Mouse (Mus musculus) heart, postnatal 10 days (tissue): ENCODE measurements at regions not wholly inside any gene's neighbourhood (a gene's known extent, or its start where the extent isn't known, plus 50 kb on each side); places are given as distances from the start of the nearest gene placed in this dataset.

Experiments used
- DNase-seq, 2 experiments: peaks; one replicate each; pipeline ENCODE4 v3.0.0; 2021
- intact Hi-C: fragments of 180-260 bp; cut with DNase I; formaldehyde crosslinking; loops from one replicate; pipeline ENCODE4 v1.15.1; 2025

DNA sequence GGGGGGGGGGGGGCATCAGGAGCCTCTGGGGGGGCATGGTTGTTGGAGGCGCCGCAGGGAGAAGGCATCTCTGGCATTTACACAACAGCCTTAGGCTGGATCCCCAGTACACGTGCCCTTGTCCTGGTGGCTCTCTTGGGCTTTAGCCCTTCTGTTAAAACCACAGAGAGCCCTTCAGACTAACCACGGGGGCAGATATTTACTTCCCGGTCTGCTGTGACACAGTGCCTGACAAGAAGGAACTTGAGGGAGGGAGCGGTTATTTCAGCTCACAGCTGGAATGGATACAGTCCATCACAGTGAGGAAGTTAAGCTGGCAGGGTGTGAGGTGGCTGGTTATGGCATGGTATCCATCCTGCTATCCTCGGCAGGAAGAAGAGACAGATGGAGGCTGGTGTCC, 71.0 kb upstream of the Gm11733 start:
- DNase-seq = no peak
- intact Hi-C loops = no loop called here

DNA sequence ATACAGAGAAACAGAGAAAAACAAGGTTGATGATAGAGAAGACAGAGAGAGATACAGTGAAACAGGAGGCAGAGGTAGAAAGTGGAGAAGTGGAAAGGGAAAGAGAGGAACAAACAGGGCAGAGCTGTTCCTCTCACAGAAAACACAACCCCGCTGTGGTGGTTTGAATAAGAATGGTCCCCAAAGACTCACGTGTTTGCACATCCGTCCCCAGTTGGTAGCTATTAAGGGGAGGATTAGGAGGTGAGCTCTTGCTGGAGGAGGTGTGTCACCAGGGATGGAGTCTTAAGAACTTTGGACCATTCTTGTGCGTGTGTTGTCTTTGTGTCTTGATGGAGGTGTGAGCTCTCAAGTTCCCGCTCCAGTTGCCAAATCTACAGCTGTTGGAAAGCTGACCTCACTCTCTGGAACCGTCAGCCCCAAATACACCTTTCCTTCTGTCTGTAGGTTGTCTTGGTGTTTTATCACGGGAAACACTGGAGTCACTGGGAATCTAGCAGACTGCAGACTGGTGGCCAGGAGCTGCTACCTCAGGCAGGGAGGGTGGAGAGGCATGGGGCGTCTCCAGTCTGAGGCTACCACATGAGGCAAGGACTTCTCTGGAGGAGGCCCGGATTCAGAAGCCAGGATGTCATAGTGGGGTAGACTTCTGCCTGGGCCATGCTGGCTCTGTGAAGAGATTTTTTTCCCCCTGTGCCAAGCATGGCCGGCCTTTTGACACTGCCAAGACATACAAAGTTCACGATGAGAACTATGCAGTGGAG, 70.0 kb upstream of the Gm11733 start:
- intact Hi-C loops = no loop called here
- no peak for DNase-seq

DNA sequence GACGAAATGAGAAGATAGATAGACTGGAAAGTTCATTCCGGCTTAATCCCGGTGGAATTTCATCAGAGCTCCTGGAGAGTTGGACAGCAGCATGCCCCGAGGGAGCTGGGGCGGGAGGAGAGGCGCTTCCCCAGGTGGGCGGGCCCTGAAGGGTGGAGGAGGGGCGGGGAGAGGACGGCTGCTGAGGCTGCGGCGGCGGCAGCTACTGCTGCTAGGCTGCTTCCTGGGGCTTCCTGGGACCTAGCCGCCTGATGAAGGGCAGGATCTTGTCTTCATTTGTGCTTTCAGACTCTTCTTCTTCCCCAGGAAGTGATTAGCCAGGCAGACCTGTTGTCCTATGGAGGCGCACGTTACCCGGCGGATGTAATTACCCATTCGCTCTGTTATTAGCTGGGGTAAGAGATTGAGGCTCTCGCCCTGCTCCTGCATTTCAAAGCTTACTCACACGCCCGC, 69.3 kb upstream of the Gm11733 start:
- DNase-seq = peak; percentile 72 to 80
- intact Hi-C loops = no loop called here

DNA sequence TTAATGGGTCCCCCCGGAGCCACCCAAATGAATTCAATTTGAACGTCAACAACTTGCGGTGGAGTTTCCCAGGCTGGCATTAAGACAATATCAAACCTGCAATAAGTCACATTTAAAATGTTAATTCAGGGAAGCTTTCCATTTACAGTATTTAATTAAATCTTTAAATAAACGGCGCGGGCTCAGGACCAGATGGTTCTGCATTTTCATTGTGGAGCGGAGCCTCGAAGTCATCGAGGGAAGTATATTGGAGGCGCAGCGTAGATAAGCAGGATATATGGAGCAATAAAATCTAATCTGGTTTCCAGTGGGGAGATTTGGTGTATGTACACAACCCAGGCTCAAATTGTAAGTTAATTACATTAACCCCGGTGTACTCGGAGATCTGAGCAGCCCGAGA, 68.7 kb upstream of the Gm11733 start:
- intact Hi-C loops = no loop called here
- no peak for DNase-seq

DNA sequence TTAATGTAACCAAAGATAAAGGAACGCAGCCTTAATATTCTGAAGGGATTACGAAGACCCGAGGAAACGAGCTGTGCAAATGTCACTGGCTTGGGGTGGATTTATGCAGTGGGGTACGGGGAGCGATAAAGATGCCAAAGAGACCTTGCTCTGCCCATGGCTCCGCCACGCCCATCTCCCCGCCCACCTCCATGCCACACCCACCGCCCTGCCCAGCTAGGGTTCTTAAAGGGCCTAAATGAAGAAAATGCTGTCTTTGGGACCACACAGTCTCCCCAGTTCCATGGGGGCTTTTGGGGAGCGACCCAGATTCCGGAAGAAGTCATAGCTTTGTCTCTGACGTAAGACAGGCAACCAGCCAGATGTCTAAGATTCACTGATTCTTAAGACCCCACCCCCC, 68.2 kb upstream of the Gm11733 start:
- intact Hi-C loops = no loop called here
- DNase-seq = no peak

DNA sequence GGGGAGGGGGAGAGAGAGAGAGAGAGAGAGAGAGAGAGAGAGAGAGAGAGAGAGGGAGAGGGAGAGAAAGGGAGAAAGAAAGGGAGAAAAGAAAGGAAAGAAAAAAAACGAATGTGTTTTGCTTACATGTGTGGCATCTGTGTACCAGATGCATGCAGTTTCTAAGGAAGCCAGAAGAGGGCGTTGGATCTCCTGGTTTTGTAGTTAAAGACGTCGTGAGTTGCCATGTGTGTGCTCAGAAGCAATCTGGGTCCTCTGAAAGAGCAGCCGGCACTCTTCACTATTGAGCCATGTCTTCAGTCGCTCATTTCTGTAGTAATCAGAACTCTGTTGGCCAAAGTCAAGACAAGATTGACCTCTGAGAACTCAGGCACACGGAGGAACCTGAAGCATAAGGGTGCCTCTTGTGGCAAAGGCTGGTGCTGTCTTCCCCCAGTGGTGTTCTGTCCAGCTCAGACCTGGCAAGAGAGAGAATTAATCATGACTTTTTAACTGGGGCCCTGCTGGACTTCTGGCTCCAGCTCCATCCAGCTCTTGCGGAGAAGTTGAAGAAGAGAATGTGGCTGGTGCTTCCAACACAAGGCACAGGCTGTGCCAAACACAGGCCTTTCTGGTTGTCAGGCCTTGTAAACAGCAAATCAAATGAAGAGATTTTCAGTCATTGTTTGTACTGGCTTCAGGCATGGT, 67.0 kb upstream of the Gm11733 start:
- no peak for DNase-seq

DNA sequence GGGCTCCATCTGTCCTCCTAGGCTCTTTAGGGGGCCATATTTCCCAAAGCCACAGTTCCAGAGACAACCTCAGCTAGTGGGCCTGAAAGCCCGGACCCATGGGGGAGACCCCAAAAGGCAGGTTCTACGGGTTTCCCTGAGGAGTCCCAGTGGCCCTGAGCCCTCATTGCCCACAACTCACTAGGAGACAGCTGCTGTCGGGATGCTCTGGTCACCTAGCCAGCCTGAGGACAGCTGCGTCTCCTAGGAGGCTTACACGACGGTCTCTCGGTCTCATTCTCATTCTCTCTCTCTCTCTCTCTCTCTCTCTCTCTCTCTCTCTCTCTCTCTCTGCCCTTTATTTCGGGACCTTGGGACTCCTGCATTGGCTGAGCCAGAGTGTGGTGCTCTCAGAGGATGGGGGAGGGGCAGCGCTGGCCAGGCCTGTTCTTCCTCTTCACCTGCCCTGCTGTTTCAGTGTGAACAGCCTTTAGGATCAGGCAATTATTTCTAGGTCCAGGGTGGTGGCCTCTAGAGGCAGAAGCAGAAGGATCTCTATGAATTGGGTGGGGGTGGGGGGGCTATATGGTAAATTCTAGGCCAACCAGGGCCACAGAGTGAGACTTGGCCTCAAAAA, 66.1 kb upstream of the Gm11733 start:
- intact Hi-C loops = no loop called here

More for the DNA sequence above, 67.0 kb upstream of the Gm11733 start:
- intact Hi-C loops = no loop called here

DNA sequence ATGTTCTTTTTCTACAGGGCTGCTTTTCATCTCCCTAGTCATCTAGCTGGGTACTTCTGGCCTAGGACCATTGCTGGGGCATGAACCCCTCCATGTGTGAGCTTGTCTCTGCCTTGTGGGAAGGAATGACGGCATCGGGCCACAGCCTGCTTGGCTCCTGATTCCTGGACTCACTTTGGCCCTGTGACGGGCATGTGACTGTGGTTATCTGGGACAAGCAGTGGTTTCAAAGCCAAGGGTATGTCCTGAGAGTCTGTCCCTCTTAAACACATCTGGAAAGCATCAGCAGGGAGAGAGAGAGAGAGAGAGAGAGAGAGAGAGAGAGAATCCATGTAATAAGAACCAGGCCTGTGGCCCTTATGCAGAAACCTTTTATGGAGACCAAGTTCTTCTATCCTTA, 65.2 kb upstream of the Gm11733 start:
- intact Hi-C loops = no loop called here
- DNase-seq = peak; percentile 79 to 84

More for the DNA sequence above, 66.1 kb upstream of the Gm11733 start:
- DNase-seq = no peak

DNA sequence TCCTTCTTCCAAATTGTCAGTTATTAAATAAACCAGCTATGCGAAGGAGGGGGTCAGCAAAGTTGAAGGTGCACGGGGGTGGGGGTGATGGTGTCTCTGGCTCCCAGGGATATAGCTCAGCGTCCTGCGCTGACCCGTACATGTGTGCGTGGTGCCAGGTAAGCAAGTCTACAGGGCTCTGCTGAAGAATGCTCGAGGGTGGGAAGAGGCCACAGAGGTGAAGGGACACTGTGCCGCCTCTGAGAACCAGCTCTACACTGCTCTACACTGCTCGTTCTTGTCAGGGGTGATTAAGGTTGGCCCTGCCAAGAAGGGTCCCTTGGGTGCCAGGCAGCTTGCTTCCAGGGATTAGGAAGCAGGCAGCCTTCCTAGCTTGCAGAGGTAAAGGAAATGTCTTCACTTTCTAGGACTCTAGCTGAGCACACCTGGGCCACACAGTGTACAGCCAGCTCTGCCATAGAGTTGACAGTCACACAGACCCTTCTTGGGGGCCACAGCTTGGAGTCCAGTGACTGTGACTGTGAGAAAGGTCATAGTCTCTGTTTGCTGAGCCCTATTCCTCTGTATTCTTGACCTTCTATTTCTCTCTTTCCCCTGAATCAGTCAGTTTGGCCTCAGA, 64.7 kb upstream of the Gm11733 start:
- intact Hi-C loops = no loop called here
- DNase-seq = no peak

DNA sequence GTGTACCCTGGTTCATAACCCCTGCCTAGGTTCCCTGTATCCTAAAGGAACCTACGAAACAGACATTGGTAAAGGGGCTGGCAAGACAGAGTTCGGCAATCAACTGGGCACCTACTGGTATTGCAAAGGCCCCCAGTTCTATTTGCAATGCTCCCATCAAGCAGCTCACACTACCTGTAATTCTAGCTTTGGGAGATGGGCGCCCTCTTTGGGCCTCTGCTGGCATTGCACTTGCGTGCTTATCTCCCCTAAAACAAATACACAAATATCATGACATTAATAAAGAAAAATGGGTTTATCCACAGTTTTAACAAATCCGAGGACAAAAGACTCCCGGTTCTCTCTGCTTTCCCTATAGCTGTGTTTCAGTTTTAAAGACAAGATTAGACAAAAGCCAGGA, 61.5 kb upstream of the Gm11733 start:
- no peak for DNase-seq
- intact Hi-C loops = loop anchor here (5.0 kb wide), 1 partner anchor 35 kb away; no protein-coding TSS in a partner anchor

DNA sequence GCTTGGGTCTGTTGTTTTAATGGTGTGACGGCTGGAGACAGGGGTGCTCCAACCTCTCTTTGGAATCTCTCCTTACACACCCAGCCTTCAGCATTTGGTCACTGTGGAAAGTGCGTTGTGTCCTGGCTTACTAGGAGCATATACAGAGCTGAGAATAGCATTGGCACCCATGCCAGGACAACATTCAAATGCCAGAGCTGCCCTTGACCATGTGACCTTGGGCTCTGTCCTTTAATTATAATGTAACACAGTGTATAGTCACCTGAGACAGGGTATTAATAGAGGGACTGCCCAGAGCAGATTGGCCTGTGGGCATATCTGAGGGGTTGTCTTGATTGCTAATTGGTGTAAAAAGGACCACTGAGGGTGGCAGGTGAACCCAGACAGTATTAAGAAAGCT, 60.7 kb upstream of the Gm11733 start:
- intact Hi-C loops = loop anchor here (5.0 kb wide), 1 partner anchor 36 kb away; no protein-coding TSS in a partner anchor
- DNase-seq = peak; percentile 67 to 85

DNA sequence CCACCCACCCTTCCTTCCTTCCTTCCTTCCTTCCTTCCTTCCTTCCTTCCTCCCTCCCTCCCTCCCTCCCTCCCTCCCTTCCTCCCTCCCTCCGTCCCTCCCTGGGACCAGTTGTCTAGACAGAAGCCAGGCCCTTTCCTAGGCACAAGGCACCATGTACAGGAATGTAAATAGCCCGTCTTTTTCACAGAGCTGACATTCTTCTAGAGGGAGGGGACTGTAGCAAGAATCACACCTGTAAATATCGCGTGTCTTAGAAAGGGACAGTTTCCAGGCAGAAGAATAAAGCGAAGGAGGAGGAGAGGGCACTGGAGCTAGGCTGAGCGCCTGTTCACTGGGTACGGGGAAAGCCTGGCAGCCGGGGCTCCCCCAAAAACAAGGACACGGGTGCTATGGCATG, 58.7 kb upstream of the Gm11733 start:
- intact Hi-C loops = no loop called here
- DNase-seq = no peak

DNA sequence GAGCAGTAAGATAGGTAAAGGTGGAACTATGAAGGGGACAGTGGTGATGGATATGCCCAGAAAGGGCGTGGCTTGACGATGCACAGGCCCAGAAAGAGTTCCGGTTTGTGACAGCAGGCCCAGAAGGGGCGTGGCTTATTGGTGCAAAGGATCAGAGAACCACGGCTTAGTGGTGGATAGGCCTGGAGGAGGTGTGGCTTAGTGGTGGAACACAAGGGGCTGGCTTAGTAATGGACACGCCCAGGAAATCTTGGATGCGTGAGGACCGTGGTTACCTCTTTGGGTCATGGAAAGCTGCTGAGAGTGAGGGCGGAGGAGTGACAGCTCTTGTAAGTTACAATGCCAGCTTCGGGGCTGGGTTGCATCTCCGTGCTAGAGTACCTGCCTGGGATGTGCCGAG, 58.2 kb upstream of the Gm11733 start:
- DNase-seq = peak in 1 of 2 experiments; percentile 46

DNA sequence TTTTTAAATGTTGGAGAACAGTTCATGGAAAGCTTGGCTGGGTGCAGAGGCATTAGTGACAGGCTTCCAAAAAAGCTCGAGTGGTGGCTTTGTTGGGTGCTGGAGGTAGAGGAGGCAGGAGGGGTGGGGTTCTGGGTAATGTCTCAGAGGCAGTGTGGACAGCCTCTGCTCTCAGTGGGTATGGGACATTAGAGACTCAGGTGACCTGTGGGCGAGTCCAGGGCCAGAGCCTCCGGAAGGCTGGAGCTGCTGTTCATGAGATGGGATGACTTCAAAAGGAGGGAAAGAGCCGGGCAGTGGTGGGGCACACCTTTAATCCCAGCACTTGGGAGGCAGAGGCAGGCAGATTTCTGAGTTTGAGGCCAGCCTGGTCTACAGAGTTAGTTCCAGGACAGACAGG, 57.5 kb upstream of the Gm11733 start:
- no peak for DNase-seq
- intact Hi-C loops = no loop called here

More for the DNA sequence above, 58.2 kb upstream of the Gm11733 start:
- intact Hi-C loops = no loop called here

DNA sequence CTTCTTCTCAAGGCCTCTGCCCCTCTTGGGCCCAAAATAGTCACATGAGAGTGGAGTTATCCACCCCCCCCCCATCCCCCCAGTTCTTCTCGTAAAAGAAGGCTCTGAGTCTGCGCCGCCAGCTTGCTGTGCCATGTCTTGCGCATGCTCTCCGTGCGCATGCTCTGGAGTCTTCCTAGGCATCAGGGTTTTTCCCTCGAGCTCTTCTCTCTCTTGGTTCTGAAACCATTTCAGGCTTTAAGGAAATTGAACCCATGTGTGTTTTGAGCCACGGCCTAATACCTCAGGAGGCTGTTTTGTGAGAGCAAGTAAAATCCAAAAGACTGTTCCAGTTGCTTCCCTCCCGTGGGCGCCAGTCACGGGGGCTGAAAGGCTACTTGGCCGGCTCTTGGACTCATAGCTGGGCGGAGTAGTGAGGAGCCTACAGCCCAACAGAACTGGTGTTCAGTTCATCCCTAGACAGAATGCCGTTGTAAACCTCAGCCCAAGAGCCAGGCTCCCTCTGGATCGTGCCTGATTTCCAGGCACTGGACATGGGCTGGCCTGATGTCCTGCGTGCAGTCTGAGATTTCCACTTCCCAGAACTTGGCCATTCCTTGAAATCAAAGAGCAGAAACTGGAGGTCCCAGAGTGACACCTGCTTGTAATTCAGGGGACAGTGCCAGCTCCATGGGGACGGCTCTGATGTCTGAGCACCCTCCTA, 56.2 kb upstream of the Gm11733 start:
- no peak for DNase-seq
- intact Hi-C loops = no loop called here

DNA sequence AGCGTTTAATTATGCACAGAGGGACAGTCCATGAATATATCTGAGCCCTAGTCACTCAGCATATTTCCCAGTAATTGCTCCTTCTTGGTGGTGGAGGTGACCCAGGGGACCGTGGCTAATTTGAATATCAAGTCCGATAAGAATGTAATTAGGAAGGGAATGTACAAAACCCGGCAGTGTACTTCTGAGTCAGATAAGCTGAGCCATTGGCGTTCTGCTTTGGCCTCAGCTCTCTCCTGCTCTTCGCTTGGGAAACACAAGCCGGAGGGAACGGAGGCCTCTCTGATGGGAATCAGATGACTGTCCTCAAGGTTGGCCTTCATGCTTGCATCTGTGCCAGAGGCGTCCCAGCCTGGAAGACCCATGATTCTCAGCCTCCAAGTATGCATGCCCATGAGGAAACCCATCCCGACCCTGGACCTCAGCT, 54.8 kb upstream of the Gm11733 start:
- intact Hi-C loops = no loop called here
- DNase-seq = peak; percentile 68 to 81

DNA sequence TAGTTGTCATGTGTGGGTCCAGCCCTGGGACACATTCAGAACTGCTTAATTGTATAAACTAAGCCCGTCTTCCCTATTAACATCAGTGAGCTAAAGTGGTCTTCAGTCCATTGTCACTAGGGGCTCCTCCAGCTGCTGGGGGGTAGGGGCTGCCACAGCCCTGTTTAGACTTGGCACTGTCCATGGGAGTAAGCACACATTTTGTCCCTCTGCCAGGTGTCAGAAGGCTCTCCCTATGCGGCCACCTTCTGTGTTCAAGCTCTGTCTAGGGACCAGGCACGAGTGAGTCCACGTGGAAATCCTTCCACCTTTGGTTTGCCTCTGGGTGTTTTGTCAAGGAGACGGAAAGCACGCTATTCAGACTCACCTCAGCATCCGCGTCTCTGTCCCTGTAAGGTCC, 54.3 kb upstream of the Gm11733 start:
- intact Hi-C loops = no loop called here
- DNase-seq = peak in 1 of 2 experiments; percentile 65

DNA sequence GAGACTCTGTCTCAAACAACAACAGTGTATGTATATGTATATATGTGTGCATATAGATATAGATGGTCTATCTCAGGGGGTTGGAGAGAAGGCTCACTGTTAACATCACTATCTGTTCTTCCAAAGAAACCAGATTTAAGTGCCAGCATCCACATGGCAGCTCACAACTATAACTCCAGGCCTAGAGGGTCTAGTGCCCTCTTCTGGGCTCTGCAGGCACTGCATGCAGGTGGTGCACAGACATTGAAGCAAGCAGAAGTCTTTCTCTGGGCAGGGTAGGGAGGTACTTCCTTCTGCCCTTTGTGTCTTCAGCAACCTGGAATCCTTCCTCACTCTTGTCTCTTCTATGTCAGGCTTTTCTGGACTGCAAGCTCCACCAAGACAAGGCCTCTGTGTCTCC, 50.1 kb upstream of the Gm11733 start:
- no peak for DNase-seq
- intact Hi-C loops = no loop called here
